Mouse (Mus musculus): ENCODE measurements around the gene Rtp4.

Rtp4 gene

DNA sequence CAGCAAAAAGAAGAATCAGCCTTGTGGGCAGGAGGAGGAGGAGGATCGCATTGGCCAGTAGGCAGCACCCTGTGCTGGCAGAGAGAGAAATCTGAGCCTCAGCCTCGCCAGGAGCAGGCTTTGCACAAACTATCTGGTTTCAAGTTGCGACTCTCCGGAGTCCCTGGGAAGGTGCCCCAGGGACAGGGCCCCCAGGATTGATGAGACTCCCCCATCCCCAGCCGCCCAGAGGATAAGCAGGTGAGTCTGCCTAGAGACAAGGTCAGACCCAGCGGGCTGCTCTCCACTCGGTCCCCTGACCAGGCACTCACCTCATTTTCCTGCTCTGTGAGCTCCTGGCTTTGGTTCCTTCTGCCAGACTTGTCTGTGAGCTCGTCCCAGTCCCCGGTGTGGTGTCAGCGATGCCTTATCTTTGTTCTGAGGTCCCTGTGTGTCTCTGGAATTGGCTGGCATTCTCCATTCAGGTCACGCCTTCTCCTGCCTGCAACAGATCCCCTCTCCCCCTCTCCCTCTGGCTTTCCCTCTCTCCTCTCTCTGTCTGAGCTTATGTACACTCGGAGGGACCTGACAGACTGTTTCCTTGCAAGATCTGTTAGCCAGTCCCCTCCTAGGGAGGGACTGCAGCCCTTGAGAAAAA is at the start of gene Rtp4, which contains the start of gene Masp1:
Gene Rtp4, plus strand, starts transcription at position 57 of the 637 bp plus-strand sequence.
Gene Masp1, minus strand, starts transcription at position 581 of the 637 bp plus-strand sequence.
- no peak for DNase-seq (ENCODE audit: low spot score)

DNA sequence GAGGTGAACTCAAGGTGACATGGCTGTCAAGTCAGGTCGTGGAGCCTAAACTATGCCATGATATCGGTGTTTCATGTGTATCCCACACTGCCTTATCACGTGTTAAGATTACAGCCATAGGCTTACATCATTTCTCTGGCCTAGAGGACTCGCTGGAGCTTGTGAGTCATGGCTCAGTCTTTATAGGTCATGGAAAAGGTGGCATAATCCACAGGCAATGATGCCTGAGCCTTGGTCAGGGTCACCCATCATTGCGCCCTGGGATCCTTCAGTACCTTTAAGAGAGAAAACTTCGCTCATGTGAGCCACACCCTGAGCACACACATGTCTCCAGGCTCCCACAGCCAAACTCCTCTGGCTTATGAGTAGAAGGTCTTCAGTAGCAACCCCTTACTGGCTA is 48.5 kb upstream of the Rtp4 start:
- DNase-seq (ENCODE audit: low spot score): no peak

DNA sequence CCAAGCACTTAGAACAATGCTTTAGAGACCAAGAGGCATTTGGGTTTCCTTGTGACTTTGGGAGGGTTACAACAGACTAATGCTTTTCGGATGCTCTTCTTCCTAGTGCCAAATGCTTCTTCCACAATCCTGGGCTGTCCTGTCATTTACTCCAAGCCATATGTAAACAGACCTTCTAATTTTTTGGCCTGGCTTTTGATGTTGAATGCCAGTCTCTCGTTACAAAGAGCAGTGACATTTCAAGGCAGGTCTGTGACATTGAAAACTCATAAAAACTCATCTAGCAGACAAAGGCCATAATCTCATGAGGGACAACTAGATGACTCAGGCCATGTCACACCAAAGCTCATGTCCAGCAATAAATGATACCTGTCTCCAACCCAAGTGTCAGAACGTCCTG is 48.0 kb upstream of the Rtp4 start:
- no peak for DNase-seq (ENCODE audit: low spot score)

DNA sequence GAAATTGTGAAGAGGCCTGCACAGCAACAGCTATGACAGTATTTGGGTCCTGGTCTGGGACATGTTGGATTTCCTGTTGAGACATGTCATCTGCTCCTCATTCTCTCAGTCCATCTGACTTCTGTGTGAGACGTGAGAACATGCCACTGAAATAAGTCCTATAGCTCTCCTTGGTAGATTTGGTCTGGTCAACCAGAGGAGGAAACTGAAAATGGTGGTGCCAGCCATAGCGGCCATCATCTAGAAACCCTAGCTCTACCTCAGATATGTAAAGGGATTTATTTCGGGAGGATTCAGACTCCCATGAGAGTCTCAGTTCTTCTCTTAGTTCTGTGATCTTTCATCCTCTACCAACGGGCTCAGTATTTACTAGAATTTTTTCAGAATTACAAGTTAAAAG is 44.4 kb upstream of the Rtp4 start:
- no peak for DNase-seq (ENCODE audit: low spot score)

DNA sequence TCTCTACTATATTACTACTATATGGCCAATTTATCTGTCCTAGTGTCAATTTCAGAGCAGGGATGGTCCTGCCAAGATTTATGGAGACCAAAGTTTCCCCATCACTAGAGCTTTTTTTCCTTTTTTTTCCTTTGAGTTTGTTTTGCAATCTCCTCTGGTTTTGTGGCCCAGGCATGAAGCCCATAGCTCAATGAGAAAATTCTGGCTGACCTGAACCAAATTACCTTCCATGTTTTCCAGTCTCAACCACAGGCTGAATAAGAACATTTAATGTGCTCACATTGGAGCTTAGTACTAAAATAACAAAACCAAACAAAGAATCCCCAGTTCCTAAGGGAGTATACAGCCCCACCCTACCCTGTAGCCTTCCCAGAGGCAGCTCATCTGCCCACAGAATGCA is 43.5 kb upstream of the Rtp4 start:
- no peak for DNase-seq (ENCODE audit: low spot score)

DNA sequence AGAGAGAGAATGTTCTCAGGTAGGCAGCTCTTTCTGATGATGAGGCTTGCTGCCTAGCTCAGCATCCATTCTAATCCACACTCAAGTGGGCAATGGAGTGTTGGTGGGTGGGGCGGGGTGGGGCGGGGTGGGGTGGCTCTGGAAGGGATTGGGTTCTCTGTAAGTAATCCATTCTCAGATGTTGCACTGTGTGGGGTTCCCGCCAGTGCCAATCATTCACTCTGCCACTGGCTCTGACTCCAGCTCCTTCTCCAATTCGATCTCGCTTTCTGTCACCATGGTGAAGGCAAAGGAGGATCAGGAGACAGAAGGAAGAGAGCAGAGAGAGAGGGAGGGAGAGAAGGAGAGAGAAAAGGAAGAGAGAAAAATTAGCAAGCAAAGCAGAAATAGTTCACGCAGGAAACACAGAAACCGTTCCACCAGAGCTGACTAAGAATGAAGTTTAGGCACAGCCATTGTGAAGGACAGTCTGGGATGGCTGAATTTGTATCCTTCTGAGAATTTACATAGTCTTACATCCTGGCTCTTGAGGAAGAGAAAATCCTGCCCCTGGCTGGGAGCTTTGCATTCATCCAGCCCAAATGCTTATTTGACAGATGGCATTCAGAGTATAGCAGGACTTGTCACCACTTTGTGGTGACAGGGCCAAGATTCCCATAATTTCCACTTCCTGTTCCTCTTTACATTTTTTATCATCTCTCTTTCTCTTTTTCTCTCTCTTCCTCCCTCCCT is 40.1 kb upstream of the Rtp4 start:
- DNase-seq (ENCODE audit: low spot score): no peak

DNA sequence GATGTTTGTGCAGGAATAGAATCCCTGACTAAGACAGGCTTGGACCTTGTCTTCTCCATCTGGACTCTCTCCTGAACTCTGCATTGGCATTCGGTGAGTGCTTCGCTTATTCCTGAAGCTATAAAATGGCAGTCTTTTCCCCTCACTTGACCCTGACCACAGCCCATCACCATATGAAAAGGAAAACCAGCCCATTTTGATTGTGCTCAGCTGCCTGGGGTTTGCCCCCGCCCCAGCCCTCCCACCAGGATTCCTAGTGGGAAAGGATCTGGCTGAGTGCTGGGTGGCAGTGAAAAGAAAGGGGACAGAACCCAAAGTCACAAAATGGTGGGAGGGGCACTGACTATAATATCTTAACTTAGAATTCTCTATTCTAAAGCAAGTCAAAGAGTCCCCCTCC is 37.9 kb upstream of the Rtp4 start:
- no peak for DNase-seq (ENCODE audit: low spot score)

DNA sequence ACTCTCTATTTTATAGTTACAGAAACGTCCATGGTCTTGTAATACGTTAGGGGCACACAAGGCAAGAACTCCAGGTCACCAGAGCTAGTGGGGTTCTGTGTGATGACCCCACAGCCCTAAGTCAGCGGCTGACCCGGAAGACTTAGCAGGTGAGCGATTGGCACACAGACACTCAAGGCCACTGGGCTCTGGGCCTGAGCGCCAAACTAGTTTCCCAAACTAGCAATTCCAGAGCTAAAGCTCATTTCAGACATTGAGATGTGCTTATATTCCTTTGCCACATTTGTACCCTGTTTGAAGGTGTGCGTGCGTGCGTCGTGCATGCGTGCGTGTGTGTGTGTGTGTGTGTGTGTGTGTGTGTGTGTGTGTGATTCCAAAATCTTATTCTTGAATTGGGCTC is 37.2 kb upstream of the Rtp4 start:
- no peak for DNase-seq (ENCODE audit: low spot score)

DNA sequence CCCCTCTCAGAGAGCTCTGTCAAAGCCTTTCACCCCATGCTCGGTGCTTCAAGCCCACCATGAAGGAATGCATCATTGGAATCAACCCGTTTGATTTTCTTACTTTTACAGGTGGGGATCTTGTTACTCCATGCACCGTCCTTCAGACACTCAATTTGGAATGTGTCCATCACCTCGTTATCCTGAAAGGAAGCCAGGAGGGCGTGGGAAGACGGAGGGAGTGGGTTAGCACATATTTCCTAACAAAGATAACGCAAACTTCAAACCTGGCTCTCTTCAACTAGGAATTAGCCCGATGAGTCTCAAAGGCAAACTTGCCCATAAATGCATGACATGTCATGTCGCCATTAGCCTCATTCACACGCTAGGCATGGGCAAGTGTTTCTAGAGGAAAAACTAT is 36.8 kb upstream of the Rtp4 start:
- DNase-seq (ENCODE audit: low spot score): no peak

DNA sequence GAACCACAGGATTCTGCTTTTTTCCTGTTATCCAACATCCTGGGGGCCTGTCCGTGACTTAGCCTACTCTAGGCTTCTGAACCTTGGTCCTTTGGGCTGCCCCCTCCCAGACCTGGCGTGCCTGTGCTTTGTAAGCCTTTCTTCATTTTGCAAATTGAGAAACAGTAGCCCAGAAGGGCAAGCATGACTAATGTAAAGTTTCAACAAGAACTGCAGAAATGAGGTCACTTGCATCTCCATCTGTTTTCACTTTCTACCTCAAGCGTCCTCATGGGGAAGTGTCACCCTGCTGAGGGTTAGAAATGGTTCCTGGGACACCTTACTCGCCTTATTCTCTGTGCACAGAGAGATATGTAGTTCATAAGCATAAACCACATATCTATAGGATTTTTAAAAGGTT is 27.3 kb upstream of the Rtp4 start:
- no peak for DNase-seq (ENCODE audit: low spot score)

DNA sequence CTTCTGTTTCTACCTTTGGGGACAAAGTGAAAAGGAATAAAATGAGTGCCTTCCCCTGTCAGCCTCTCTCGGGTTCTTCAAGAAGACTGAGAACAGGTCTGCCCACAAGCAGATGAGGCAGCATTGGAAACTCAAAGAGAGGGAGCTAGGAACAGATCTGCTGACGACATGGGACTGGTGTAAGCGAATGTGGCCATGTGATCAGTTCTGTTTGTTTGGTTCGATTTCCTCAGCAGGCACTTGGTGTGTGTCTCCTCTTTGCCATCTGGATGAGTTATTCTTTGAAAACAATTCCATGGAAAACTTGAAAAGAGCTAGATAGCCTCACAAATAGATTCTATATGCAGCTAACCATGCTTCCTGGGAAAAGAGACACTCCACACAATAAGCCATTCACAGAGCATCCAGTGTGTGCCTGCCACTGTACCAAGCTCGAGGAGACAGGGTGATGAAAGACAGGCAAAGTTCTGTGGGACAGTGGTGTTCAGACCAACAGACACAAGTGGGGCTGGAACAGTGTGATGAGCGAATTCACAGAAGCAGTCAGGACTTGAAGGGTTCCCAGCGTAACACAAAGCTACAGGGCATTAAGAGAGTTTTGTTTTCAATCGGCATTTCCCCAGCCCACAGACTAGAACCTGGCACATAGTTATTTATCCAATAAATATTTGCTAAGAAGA is 23.7 kb upstream of the Rtp4 start:
- no peak for DNase-seq (ENCODE audit: low spot score)

DNA sequence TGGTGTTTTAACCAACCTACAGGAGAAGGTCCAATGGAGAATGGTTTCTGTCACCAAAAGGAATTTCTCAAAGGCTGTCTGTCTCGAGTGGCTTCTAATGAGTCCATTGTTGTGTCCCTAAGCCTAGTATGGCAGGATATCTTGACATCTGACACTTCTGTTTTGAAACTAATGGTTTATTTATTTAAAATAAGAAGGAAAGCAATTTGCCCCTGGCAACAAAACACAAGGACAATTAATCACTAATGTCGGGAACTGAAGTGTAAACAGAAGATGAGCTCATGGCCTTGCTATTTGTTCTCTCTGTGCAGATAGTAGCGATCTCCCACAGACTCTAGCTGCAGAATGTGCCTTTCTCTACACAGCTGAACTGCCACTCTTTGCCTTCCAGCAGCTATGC is 22.7 kb upstream of the Rtp4 start:
- DNase-seq (ENCODE audit: low spot score): no peak

DNA sequence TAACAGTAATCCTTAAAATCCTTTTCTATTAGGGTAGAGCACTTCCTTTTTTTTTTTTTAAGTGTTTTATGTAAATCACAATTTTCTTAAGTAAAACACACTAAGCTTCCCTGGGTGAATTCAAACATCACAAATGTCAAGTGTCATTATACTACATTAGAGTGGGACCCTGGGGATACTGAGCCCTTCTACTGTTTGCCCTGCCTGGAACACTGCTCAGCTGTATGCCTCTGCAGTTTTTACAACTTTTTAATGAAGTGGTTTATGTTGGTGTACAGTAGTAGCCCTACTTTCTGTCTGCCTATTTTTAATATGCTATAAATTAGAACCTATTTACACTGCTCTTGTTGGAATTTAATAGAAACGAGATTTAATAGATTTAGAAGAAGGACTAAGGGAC is 22.2 kb upstream of the Rtp4 start:
- DNase-seq (ENCODE audit: low spot score): no peak

DNA sequence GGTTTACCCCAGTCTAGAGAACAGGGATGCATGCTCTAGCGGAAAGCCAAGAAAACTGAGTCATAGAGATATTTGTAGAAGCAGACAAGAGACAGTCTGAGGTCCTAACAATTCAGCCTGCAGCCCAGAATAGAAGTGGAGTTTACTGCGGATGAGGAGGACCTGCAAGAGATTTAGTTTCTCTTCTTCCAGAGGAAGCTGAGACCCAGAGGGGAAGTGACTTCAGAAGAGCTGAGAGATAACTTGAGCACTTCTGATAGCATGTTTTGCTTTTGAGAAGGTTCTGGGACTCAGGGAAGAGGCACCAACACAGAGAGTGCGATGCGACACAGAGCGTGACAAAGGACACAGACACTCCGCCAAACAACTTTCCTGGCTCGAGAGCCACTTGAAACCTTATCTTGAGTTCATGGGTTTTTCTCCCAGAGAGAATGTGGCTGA is 21.4 kb upstream of the Rtp4 start:
- no peak for DNase-seq (ENCODE audit: low spot score)

DNA sequence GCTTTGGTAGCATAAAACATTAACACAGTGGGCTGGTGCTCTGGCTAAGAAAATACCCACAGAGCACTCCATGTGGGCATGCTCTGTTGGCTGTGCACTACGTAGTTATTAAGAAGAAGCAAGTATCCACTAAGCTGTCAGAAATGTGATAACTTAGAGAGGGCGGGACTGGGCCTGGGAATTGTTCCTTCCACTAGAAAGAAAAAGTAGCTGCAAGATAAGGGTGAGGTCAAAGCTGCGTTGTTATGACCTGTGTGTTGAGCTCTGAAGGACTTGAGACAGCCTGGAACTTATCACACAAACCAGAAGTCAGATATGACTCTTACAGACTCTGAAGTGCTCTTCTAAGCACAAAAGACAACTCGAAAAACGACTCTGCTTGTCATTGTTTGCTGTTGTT is 19.5 kb upstream of the Rtp4 start:
- no peak for DNase-seq (ENCODE audit: low spot score)

DNA sequence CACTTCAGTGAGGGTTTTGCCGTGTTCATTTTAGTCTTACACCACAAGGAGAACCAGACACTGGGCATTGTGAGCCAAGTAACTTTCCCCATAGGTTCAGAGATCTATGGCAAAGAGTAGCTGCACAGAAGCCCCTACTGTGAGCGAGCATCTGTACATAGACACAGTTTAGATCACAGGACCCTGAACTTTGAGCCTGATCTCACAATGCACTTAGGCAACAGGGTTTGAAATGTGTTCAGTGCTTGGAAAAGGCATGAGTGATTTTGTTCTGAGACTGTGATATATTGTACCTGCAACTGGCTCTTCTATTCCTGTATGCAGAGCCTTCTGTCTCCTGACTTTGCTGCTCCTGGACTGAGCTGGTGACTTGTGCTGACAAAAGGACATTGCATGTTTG is 18.8 kb upstream of the Rtp4 start:
- DNase-seq (ENCODE audit: low spot score): no peak

DNA sequence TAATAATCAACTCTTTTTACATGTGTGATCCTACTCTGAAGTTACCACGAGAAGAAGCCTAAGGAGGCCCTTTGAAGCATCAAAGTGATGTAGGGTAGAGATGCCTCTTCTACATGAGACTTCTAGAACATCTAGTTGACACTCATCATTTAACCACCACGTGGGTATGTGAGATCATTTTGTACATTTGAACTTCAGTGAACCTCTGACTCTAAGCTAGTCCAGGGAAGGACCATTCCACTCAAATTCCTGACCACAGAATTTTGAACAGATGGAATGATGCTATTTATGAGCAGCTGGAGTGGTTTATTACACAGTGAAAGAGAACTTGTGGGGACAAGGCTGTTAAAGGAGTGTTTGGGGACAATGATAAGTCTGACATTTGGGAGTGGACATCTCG is 17.6 kb upstream of the Rtp4 start:
- DNase-seq (ENCODE audit: low spot score): no peak

DNA sequence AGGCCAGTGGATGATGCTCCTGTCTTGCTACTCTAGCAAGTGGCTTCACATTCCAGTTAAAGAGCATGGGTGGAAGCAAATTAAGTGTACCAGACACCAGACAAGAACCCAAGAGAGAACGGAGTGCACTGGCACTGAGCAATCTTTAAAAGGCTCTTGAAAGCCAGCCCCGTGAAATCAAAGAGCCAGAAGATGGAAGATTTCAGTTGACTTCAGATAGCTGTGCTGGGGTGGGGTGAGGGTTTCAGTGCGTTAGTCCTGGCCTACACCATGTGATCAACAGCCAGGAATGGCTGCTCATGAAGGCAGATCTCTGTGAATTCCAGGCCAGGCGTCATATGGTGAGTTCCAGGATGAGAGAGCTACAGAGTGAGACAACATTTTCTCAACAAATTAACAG is 16.7 kb upstream of the Rtp4 start:
- no peak for DNase-seq (ENCODE audit: low spot score)

DNA sequence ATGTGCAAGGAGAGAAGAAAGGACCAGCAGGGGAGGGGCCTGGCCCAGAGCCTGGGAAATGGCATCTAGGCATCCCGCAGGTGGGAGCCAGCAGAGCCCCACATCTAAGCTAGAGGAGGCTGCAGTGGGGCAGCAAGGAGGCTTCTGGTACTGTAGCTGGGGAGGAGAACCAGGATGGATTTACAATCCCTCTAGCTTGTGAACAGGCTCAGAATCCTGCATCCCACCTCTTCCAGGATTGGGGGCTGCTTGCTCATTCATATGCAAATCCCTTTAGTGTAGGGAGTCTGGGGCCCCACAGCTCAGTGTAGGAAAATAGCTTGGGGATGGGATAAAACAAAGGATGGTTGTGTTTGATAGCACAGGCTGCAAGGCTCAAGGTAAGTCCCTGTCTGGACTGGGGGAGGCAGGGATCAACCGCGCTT is 15.8 kb upstream of the Rtp4 start:
- no peak for DNase-seq (ENCODE audit: low spot score)

DNA sequence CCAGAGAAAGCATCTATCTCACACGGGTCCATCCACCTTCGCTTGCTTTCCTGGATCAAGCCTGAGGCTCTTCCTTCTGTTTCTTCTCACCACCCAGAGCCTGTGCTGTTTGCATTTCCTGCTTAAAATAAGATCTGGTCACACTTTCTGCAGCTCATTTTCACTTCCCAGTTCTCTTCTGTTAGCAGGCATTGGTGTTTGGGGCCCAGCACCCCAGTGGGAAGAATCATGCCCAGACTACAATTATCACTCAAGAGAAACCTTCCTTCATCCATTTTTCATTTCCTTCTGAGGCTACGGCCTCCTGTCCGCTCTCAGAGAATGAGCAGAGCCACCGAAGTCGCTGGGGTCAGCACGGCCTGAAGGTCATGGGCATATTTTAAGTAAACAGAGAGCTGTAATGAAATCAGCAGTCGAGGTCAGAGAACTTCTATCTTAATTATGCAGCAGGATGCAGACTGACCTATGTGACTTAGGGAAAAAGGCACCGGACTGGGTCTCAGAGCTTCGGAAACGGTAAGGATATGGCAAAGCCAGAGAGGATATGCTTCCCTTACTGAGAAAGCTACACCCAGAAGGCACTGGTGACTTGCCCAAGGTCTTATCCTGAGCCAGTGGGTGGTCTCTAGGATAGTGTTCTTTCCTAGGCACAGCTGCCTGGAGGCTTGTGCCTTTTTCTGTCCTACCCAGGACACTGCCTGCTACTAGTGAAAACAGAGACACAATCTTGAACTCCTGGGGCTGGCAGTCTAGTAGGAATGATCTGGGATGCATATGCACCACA is 14.0 kb upstream of the Rtp4 start:
- DNase-seq (ENCODE audit: low spot score): no peak

DNA sequence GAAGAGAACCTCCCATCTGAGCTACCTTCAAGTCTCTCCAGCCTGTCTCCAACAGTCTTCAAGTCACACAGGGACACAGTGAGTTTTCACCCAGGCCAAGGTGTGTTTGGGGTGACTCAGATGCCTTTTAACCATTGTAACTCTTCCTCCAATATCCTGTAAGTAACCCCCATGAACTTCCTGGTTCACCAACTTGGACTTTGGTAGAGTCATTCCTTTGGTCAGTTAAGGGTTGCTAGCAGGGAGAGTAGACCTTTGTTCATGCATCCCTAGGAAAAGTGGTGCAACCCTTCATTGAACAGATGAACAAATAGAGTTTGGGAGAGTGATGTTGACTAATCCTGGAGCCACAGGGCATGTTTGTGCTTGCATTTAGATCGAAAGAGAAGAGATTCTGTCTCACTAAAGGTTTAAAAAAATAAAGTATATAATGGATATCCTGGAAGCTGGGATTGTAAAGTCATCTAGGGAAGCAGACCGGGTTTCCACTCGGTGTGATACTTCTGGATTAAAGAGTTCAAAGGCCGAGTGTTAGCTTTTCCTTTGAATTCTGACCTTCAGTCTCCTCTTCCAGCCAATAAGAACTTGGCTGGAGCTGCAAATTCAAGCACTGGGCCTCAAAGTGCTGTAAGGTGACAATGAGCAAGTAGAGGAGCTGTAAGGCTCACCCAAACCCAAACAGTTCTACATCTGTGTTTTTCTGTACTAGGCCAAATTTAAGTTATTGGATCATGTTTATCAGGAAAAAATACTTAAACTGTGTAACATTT is 8.7 kb upstream of the Rtp4 start:
- DNase-seq (ENCODE audit: low spot score): no peak

DNA sequence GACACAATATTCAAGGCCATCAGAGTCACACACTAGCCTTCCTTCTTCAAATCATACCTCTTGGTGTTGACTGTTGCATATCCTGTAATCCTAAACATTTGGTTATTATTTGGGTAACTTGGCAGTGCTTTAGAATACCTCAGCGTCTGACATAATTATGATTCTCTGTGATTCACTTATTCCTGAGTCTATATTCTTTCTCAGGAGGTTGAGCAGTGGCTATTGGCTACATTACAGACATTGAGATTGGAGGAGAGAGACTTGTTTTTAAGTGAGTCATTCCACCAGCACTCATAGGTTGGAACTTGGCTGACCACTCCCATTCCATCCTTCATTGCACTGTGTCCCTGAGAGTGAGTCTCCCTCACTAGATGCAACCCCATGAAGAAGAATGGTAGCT is 6.7 kb upstream of the Rtp4 start:
- DNase-seq (ENCODE audit: low spot score): no peak
